Mouse (Mus musculus): ENCODE data around the gene Dusp15. TPM values are rescaled to one million over a fixed set of nuclear protein-coding genes. Genes with fewer than 3 reads are reported as not detected.

Dusp15 gene
- polyA plus RNA-seq, 1 experiment from 2014 or later, result 12.6 TPM

DNA sequence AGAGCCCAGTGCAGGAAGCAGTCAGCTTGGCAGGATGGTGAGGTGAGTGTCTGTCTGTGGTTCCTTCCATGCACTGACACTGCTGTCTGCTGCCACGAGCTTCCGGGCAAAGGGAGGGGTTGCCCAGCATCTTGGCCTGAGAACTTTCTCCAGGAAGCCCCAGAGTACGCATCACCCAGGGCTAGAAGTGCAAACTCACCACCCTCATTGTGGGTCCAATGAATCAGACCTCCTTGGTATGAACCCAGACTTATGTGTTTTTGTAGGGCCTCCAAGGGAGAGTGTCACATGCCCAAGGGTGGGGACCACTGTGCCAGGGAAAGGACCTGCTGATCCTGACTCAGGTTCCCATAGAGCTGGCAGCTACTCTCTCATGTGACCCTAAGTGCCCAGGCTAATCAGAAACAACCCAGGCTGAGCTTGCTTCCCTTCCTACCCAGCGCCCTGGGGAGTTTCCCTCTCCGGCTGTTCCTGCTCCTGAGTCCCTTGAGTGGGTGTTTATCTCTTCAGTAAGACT, 47.3 kb downstream of the Dusp15 start:
- H3K27me3 ChIP-seq (ENCODE audit: control insufficient read depth, insufficient read depth, low read length), result no peaks in the 10 kb centered on the region
- H3K4me1 ChIP-seq (ENCODE audit: control insufficient read depth, insufficient read depth, low read length), result no peaks in the 10 kb centered on the region
- no peak for ATAC-seq (ENCODE audit: low read depth)
- H3K4me3 ChIP-seq (ENCODE audit: low read depth, low read length), result no peak overlapping the region
- H3K36me3 ChIP-seq (ENCODE audit: control insufficient read depth, insufficient read depth, low read length), result no peaks in the 10 kb centered on the region
- H3K9me3 ChIP-seq (ENCODE audit: control insufficient read depth, low read length), result no peaks in the 10 kb centered on the region
- H3K27ac ChIP-seq (ENCODE audit: low read depth, low read length), result no peak overlapping the region
- WGBS, result 80% methylated on average over 5 of the region's 5 CpGs
- no peak overlapping the region for H3K9ac ChIP-seq (replicated peaks; ENCODE audit: low read depth, low read length)
- H3K4me2 ChIP-seq (ENCODE audit: low read depth, low read length), result no peak overlapping the region

DNA sequence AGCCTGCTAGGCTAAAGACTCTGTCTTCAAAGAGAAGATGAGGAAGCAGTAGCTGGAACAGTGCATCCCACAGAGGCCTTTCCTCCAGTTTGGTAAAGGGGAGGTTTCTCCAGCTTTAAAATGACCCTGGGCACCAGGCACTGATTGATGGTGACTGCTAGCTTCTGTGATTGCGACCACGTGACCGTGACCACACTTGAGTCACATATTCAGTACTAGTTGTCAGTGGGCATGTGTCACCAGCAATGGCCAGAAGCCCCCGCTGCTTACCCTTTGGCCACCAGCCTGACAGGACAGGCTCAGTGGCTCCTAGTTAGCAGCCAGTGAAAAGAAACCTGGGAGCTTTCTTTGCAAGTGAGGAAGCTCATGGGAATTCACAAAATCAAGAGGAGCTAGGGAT, 47.9 kb downstream of the Dusp15 start:
- no peak for ATAC-seq (ENCODE audit: low read depth)
- Histone ChIP-seq H3K27me3 (ENCODE audit: control insufficient read depth, insufficient read depth, low read length) (no peaks in the 10 kb centered on the region), H3K27ac (ENCODE audit: low read depth, low read length) (no peak overlapping the region), H3K4me1 (ENCODE audit: control insufficient read depth, insufficient read depth, low read length) (no peaks in the 10 kb centered on the region), H3K4me2 (ENCODE audit: low read depth, low read length) (no peak overlapping the region), H3K36me3 (ENCODE audit: control insufficient read depth, insufficient read depth, low read length) (no peaks in the 10 kb centered on the region), H3K9me3 (ENCODE audit: control insufficient read depth, low read length) (no peaks in the 10 kb centered on the region), H3K9ac (replicated peaks; ENCODE audit: low read depth, low read length) (no peak overlapping the region), H3K4me3 (ENCODE audit: low read depth, low read length) (no peak overlapping the region)
- WGBS, result 74% methylated on average over 4 of the region's 4 CpGs

DNA sequence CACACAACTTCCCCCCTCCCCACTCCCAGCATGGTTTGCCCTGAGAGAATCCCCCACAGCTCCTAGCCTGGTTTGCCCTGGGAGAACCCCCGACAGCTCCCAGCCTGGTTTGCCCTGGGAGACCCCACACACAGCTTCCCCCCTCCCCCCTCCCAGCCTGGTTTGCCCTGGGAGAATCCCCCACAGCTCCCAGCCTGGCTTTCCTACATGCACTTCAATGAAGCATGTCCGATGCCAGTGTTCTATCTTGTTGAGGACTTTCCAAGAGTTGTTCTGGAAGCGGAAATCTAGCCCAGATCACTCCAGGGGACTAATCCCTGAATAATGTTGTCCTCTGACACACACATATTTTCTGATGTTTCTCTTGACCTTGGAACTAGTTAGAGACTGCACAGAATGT, 48.8 kb downstream of the Dusp15 start:
- Histone ChIP-seq H3K9ac (replicated peaks; ENCODE audit: low read depth, low read length) (no peak overlapping the region), H3K9me3 (ENCODE audit: control insufficient read depth, low read length) (no peaks in the 10 kb centered on the region), H3K4me2 (ENCODE audit: low read depth, low read length) (no peak overlapping the region), H3K27ac (ENCODE audit: low read depth, low read length) (no peak overlapping the region), H3K4me1 (ENCODE audit: control insufficient read depth, insufficient read depth, low read length) (no peaks in the 10 kb centered on the region), H3K4me3 (ENCODE audit: low read depth, low read length) (no peak overlapping the region), H3K27me3 (ENCODE audit: control insufficient read depth, insufficient read depth, low read length) (no peaks in the 10 kb centered on the region), H3K36me3 (ENCODE audit: control insufficient read depth, insufficient read depth, low read length) (no peaks in the 10 kb centered on the region)
- WGBS, result 39% methylated on average over 3 of the region's 3 CpGs
- no peak for ATAC-seq (ENCODE audit: low read depth)

DNA sequence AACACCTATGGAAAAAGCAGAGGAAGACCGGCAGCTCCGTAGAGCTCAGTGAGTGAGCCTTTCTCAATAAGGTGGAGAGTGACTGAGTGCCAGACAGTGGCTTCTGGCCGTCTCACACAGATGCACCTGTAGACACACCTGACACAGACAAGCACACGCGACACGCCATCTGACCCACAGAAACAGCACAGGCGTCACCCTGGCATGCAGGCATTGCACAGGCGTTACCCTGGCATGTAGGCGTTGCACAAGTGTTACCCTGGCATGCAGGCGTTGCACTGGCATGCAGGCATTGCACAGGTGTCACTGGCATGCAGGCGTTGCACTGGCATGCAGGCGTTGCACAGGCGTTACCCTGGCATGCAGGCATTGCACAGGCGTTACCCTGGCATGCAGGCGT, 50.2 kb downstream of the Dusp15 start:
- Histone ChIP-seq H3K4me3 (ENCODE audit: low read depth, low read length) (no peak overlapping the region), H3K4me1 (ENCODE audit: control insufficient read depth, insufficient read depth, low read length) (no peaks in the 10 kb centered on the region), H3K27me3 (ENCODE audit: control insufficient read depth, insufficient read depth, low read length) (no peaks in the 10 kb centered on the region), H3K4me2 (ENCODE audit: low read depth, low read length) (no peak overlapping the region), H3K27ac (ENCODE audit: low read depth, low read length) (no peak overlapping the region), H3K36me3 (ENCODE audit: control insufficient read depth, insufficient read depth, low read length) (no peaks in the 10 kb centered on the region), H3K9ac (replicated peaks; ENCODE audit: low read depth, low read length) (no peak overlapping the region), H3K9me3 (ENCODE audit: control insufficient read depth, low read length) (no peaks in the 10 kb centered on the region)
- WGBS, result 95% methylated on average over 15 of the region's 15 CpGs
- no peak for ATAC-seq (ENCODE audit: low read depth)

DNA sequence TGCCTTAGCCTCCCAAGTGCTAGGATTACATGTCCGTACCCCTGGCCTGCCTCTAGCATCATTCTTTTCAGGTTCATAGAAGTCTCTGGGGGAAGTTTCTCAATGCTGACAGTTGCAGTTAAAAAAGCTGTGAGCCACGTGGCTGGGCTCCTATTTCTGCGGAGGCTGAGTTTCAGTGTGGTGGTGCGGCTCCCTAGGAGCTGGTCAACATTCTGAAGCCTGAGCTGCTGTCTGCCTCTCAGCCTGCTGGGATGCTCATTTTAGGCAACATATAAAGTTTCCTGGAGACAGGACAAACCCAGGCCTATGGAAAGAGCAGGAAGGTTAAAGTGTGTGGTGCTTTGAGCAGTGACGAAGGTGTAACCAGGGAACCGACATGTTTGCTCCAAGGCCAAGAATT, 52.5 kb downstream of the Dusp15 start:
- 86% methylated on average over 6 of the region's 6 CpGs for WGBS
- Histone ChIP-seq H3K36me3 (ENCODE audit: control insufficient read depth, insufficient read depth, low read length) (no peaks in the 10 kb centered on the region), H3K4me2 (ENCODE audit: low read depth, low read length) (no peak overlapping the region), H3K9ac (replicated peaks; ENCODE audit: low read depth, low read length) (no peak overlapping the region), H3K27ac (ENCODE audit: low read depth, low read length) (no peak overlapping the region), H3K4me3 (ENCODE audit: low read depth, low read length) (no peak overlapping the region), H3K4me1 (ENCODE audit: control insufficient read depth, insufficient read depth, low read length) (no peaks in the 10 kb centered on the region), H3K27me3 (ENCODE audit: control insufficient read depth, insufficient read depth, low read length) (no peaks in the 10 kb centered on the region), H3K9me3 (ENCODE audit: control insufficient read depth, low read length) (no peaks in the 10 kb centered on the region)
- no peak for ATAC-seq (ENCODE audit: low read depth)

DNA sequence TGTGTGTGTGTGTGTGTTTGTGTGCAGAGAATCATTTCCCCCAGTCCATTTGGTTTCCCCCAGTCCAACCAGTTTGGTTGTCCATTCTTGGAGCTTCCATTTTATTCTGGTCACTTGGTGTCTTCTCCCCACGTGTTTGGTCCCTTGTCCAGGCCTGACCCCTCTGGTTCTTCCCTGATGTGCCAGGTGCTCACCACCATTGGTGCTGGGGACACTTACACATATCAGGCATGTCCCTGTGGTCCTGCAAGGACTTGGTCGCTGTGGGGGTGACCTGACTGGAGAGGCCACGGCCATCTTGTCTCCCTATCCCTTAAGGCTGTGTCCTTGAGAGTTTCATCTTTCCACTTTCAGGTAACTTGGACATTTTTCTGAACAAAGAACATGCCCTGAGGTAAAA, 54.6 kb downstream of the Dusp15 start:
- no peak overlapping the region for H3K9ac ChIP-seq (replicated peaks; ENCODE audit: low read depth, low read length)
- no peak for ATAC-seq (ENCODE audit: low read depth)
- H3K36me3 ChIP-seq (ENCODE audit: control insufficient read depth, insufficient read depth, low read length), result no peaks in the 10 kb centered on the region
- no peak overlapping the region for H3K4me2 ChIP-seq (ENCODE audit: low read depth, low read length)
- no peaks in the 10 kb centered on the region for H3K9me3 ChIP-seq (ENCODE audit: control insufficient read depth, low read length)
- WGBS, result 84% methylated on average over 3 of the region's 3 CpGs
- H3K4me1 ChIP-seq (ENCODE audit: control insufficient read depth, insufficient read depth, low read length), result no peaks in the 10 kb centered on the region
- H3K4me3 ChIP-seq (ENCODE audit: low read depth, low read length), result no peak overlapping the region
- H3K27me3 ChIP-seq (ENCODE audit: control insufficient read depth, insufficient read depth, low read length), result no peaks in the 10 kb centered on the region
- no peak overlapping the region for H3K27ac ChIP-seq (ENCODE audit: low read depth, low read length)

DNA sequence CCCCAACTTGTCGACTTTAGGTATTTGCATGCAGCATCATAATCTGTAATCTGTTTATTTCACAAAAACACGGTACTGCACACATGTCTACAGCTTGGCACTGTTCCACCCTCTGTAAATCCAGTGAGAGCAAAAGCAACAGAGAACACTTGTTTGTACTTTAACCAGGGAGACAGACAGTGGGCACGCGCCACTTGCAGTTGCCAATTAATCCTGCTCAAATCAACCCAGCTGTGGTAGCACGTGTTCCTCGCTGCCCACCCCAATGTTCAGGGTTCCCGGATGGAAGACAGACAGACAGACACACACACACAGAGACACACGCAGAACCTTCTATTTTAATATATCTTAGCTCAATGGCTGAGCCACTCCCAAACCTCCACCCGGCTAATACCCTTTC, 55.7 kb downstream of the Dusp15 start:
- Histone ChIP-seq H3K36me3 (ENCODE audit: control insufficient read depth, insufficient read depth, low read length) (no peaks in the 10 kb centered on the region), H3K4me3 (ENCODE audit: low read depth, low read length) (no peak overlapping the region), H3K4me2 (ENCODE audit: low read depth, low read length) (no peak overlapping the region), H3K4me1 (ENCODE audit: control insufficient read depth, insufficient read depth, low read length) (no peaks in the 10 kb centered on the region), H3K9me3 (ENCODE audit: control insufficient read depth, low read length) (no peaks in the 10 kb centered on the region), H3K27me3 (ENCODE audit: control insufficient read depth, insufficient read depth, low read length) (no peaks in the 10 kb centered on the region), H3K9ac (replicated peaks; ENCODE audit: low read depth, low read length) (no peak overlapping the region), H3K27ac (ENCODE audit: low read depth, low read length) (no peak overlapping the region)
- WGBS, result 94% methylated on average over 9 of the region's 9 CpGs
- ATAC-seq (ENCODE audit: low read depth), result no peak

Other genes starting within 250 kb of the Dusp15 start
- 49.9 and 50.4 TPM in 2 replicates for gene Id1, start 215.4 kb downstream of the Dusp15 start, polyA plus RNA-seq (2014; fragmentation: Nextera tagmentation; extraction: Ambion mirVana)
- 3.6 and 4.5 TPM in 2 replicates for gene Cox4i2, start 197.5 kb downstream of the Dusp15 start, polyA plus RNA-seq (2014; fragmentation: Nextera tagmentation; extraction: Ambion mirVana)
- 142 and 159 TPM in 2 replicates for gene Bcl2l1, start 120.0 kb downstream of the Dusp15 start, polyA plus RNA-seq (2014; fragmentation: Nextera tagmentation; extraction: Ambion mirVana)
- 7.5 and 12.6 TPM in 2 replicates for gene Tpx2, start 103.7 kb downstream of the Dusp15 start, polyA plus RNA-seq (2014; fragmentation: Nextera tagmentation; extraction: Ambion mirVana)
- gene Mylk2, start 40.3 kb downstream of the Dusp15 start, polyA plus RNA-seq (2014; fragmentation: Nextera tagmentation; extraction: Ambion mirVana), result not detected in 2 replicates
- gene Foxs1, start 18.5 kb downstream of the Dusp15 start, polyA plus RNA-seq (2014; fragmentation: Nextera tagmentation; extraction: Ambion mirVana), result 2.9 and 3.4 TPM in 2 replicates
- gene Ttll9, start 10.8 kb upstream of the Dusp15 start, polyA plus RNA-seq (2014; fragmentation: Nextera tagmentation; extraction: Ambion mirVana), result 6.4 and 8.2 TPM in 2 replicates
- 157 TPM in 2 replicates for gene Pdrg1, start 63.7 kb upstream of the Dusp15 start, polyA plus RNA-seq (2014; fragmentation: Nextera tagmentation; extraction: Ambion mirVana)
- 0.81 and 1.5 TPM in 2 replicates for gene Xkr7, start 80.2 kb upstream of the Dusp15 start, polyA plus RNA-seq (2014; fragmentation: Nextera tagmentation; extraction: Ambion mirVana)
- 1.2 and 1.9 TPM in 2 replicates for gene Ccm2l, start 114.3 kb upstream of the Dusp15 start, polyA plus RNA-seq (2014; fragmentation: Nextera tagmentation; extraction: Ambion mirVana)
- 1.0 and 2.5 TPM in 2 replicates for gene Hck, start 156.8 kb upstream of the Dusp15 start, polyA plus RNA-seq (2014; fragmentation: Nextera tagmentation; extraction: Ambion mirVana)
- gene Tm9sf4, start 209.6 kb upstream of the Dusp15 start, polyA plus RNA-seq (2014; fragmentation: Nextera tagmentation; extraction: Ambion mirVana), result 82.2 and 88.1 TPM in 2 replicates

All from neural tube, embryonic 14.5 days (tissue).